Mouse (Mus musculus) kidney, adult 11 months (tissue): ENCODE results near the gene Fbxw27.
"Not testable (repeated sequence)": the region's sequence is repeated elsewhere in the genome, so short reads cannot be mapped to it uniquely, and the experiment has no call there.

Experiments
- DNase-seq: peaks from one replicate; pipeline ENCODE4 v3.0.0; 2022

Gene Fbxw27

DNA sequence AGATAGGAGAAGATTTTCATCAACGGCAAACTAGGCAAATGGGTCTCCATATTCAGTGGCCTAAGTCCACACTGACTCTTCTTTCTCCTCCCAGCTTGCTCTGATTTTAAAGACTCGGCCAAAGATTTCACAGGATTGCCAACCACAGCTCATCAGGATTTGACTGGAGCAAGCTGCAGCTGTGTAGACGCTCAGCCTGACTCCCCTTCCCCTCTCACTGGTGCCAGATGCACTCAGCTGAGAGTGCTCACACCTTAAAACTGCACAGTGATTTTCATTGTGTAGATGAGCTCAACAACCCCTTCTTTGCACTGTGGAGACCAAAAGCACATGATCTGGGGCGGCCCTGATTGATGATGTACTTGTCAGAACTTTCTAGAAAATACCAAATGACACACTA, at the start of gene Fbxw27:
Fbxw27 (minus strand) TSS at position 101 of the 400 bp plus-strand sequence.
- not testable (repeated sequence) for DNase-seq

DNA sequence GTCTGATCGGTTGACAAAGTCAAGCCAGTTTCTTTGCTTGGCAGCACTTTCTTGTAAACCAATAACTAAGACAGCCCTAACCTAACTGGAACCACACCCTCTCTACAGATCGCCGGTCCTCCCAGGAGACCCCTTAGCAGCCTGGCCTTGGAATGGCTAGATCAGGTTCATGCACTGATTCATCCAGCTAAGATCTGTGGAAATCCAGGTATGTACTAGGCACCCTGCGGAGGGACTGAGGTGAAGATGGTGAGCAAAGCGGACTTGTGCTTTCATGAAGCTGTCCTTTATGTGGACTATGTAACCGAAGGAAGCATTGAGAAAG, 42.6 kb upstream of the Fbxw27 start:
- DNase-seq: no peak

DNA sequence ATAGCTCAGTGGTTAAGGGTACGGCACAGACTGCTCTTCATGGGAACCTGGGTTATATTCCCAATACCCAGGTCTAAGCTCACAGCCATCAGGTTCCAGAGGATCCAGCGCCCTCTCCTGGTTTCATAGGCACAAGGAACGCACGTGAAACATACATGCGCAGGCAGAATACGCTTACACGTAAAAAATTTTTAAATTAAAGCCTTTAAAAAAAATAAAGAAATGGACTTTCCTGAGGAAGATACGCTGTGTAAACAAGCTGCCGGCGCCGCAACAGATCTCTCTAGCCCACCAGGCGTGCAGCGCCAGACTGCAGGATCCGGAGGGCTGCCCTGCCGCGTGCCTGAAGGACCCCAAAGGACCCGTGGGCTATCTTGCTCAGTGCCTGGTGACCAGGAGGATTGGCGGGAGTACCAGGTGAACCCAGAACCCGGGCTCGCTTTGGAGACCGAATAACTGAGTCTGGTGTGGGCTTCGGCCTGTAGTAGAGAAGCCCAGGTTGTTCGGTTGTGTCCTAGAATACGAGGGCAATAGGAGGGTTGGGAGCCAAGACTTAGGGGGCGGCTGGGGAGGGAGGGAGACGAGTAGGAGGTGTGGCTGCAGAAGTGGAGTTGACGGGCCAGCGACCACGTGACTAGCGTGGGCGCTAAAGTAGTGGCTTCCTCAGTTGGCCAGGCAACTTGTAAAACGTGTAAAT, 42.1 kb upstream of the Fbxw27 start, which contains the start of gene Nme6:
Nme6 (plus strand) TSS at position 359 of the 697 bp plus-strand sequence.
- DNase-seq: peak; percentile 81

DNA sequence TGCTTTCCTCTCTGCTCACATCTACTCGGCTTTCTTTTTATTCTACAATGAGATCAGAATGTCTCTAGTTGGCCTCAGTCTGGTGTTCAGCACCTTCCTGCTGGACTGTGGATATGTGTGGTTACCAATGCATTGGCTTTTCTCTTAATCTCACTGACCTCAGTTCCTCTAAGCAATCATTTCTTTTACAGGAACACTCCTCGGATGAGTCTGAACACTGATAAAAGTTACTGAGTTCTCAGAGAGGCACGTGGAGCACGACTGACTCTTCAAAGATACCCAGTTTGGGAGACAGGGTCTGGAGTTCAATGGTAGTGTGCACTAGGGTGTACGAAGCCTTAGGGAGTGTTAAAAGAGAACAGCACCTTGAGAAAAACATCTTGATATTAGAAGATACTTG, 35.7 kb upstream of the Fbxw27 start:
- DNase-seq: no peak

DNA sequence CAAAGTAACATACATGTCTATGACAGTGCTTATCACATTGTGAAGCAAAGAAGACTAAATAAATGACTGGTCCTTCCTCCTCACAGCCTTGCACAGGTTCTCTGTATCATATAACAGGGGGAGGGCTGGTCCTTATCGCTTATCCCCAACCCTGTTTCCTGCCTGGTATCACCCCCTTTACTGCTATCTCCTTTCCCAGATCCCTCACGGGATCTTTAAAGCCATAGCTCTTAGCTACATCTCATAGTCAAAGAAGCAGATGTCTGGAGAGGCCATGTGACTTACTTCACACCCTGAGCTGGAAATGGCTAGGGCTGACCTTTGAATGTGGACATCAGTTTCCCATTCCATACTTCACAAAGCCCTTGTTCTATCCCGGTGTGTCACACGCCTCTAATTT, 35.3 kb upstream of the Fbxw27 start:
- DNase-seq: no peak

DNA sequence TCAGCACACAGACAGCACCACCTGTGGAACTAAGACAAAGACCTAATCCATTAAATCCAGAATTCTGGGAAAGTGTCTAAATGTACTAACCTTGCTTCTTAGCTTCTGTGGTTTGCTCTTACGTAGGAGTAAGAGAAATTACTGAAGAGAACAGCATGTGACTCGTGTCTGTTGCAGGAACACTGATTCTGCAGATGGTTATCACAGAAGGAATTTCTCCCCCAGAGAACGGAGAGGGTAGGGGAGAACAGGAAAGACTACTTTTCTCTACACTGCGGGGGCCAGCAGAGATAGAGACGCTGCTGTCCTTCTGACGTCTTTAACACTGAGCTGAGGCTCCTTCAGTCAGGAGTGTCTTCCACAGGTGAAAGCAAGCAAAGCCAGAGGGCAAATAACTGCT, 25.9 kb upstream of the Fbxw27 start:
- DNase-seq: no peak

DNA sequence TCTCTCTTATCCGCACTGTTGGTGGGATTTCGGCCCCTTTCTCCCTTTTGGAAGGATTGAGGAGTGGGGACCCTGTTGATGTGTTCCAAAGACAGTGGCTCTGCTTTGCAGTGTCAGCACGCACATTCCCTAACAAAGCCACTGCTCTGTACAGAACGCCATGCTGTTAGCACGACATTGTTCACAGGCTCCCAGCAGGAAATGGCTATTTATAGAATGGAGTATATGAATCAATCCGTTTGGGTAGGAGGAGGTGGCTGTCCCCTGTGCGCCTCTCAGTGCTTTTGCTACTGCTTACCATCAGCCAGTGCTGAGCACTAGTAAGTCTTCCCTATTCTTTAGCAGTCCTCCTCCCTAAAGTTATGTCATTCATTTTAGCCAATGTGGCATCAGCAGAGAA, 23.0 kb upstream of the Fbxw27 start:
- DNase-seq: no peak

DNA sequence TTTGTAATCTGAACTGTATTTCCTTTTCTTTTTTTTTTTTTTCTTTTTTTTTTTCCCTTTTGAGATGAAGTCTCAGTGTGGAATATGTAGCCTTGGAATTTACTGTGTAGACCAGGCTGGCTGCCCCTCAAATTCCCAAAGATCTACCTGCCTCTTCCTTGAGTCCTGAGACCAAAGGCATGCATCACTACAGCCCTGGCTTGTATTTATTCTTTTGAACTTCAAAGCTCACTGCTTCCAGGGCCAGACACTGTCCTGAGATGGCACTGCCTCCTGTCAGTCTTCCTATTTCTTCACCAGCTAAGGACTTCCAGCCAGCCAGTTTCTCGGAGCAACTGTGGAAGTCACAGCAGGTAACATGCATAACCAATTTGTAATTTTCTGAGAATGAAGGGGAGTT, 21.5 kb upstream of the Fbxw27 start, which contains the start of gene Spink8:
Spink8 (plus strand) TSS at position 301 of the 400 bp plus-strand sequence.
- no peak for DNase-seq

DNA sequence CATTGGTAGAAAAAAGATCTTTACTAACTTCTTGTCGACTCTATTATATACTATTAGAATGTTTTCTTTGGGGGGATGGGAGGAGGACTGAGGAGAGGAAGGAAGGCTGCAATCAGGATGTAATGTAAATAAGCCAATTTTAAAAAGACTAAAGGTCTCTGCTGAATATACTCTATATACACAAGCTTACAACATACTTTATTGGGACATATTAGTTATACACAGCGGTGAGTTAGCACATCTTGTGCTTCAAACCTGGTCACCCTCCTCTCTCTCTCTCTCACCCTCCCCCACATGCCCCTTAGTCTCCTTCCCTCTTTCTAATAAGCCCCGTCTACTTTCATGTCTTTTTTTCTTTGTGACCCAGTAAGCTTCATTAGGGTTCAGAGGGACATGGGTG, 17.4 kb upstream of the Fbxw27 start:
- DNase-seq: no peak

DNA sequence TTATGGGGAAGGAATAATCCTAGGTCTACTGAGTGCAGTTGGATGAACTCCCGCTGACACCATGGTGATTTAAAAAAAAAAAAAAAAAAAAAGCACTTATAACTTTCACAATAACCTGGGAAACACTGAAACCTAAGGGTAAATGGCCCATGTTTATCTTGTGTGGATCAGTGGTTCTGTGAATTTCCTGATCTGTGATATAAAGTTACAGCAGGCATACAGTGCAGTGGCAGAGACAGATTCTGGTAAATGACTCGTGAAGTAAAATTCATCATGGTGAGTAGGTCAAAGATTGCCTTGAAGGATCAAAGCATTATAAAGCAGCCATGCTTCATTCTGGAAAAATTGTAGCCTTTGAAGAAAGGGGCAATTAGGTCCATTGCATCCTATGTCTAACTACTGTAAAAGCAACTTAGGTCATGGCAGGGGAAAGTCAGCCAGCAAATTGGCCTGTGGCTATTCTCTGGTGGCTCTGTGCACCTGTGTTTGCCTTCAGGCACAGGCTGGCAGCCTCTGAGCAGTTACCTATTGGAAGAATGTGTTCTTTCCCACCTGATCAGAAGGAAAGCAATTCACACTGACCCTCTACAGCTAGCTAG, 16.3 kb upstream of the Fbxw27 start:
- no peak for DNase-seq

DNA sequence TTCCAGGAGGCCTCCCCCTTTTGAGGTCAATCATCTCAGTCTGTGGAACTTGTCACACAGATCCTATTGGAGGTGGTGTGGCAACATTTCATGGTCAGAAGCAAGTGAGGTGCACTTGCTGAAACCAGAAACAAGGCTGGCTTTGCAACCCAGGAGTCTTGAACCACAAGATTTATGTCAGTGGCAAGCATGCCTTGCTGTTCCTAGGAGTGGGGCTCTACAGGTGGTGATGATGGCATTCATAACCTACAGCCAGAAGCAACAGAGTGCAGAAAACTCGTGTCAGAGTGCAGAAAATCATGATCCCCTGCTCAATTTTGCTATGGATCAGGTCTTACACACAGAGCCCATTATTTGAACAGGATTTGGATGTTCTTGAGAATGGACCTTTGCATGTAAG, 15.8 kb upstream of the Fbxw27 start:
- DNase-seq: no peak

DNA sequence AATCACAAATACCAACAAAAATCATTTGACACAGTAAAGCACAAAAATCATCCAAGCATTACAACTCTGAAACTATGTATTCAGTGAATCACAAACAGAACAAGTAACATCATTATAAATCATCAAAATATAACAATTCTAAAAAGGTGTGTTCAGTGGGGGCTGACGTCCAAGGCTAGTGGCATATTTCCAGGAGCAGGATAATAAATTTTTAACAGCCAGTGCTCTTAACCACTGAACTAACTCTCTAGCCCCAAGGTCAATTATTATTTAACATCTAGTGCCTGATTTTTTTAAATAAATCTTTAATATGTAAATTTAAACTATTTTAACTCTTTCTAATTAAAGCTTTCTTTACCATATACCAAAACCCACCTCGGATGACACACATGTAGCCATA, 15.1 kb upstream of the Fbxw27 start:
- not testable (repeated sequence) for DNase-seq

DNA sequence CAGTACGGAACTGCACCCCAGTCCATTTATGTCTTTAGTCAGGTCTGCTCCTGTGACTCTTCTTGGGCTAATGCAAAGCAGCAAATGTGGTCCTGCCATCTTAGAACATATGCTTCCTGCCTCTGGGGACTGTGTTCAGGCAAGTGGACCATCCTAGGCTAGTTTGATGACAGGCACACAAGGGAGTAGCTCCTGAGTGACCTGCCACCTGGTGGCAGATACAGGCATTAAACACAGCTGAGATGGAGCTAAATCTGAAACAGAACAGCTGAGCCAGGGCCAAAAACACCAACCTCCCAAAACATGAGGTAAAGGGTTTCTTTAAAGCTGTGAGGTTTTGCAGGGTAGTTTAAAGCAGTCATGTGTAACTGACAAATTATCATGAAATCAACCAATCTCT, 7.6 kb upstream of the Fbxw27 start:
- DNase-seq: no peak

DNA sequence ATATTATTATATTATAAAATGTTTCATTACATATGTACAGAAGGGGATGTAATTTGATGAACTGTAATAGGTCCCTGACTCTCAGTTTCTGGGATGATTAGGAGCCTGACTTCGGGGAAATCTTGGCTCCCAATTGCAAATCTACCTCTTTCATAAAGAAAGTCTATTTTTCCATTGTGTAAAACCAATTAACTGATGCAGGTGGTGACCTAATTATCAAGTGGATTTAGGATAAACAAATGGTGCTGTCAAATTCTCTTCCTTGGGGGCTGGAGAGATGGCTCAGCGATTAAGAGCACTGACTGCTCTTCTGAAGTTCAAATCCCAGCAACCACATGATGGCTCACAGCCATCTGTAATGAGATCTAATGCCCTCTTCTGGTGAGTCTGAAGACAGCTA, 5.3 kb upstream of the Fbxw27 start:
- DNase-seq: no peak

DNA sequence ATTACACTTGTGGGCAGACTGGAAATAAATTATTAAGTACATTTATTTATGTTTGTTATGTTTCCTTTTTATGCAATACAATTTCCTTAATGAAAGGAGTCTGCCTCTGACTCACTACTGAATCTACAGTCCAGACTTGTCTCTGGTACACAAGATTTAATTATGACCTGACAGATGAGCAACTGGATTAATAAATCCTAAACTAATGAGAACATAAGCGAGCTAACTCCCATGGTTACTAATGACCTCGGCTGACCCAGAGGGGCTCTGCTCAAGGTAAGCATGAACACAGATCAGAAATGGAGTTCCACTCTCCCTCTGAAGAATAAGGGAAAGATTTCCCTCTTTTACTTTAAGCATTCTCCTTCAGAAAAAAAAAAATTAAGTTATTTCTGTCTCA, 4.8 kb upstream of the Fbxw27 start:
- no peak for DNase-seq

DNA sequence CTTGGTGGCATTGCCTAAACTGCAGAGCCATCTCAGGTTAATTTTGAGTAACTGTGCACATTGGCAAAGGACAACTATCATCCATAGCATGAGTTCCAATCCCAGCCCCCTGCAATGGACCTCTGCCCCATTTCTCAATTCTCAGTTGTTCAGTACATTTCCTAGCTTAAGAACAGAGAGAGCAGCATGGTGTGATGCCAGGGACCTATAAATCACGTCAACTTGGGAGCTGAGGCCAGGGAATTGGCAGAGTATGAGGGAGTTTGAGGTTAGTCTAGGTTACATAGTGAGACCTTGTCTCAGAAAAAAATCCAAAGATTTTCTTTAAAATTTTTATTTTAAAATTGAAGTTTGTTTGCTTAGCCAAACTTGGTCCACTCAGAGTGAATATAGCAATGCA, 23.6 kb downstream of the Fbxw27 start:
- DNase-seq: not testable (repeated sequence)

DNA sequence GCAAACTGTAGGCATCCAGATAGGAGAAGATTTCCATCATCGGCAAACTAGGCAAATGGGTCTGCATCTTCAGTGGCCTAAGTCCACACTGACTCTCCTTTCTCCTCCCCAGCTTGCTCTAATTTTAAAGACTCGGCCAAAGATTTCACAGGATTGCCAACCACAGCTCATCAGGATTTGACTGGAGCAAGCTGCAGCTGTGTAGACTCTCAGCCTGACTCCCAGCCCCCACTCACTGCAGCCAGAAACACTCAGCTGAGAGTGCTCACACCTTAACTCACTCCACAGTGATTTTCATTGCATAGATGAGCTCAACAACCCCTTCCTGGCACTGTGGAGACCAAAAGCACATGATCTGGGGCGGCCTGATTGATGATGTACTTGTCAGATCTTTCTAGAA, 44.5 kb downstream of the Fbxw27 start, which contains the start of gene Fbxw26:
Fbxw26 (minus strand) TSS at position 101 of the 400 bp plus-strand sequence.
- DNase-seq: not testable (repeated sequence)
